Mouse (Mus musculus): Measurements from ENCODE around the gene Selenoi. TPM values are rescaled to one million over a fixed set of nuclear protein-coding genes. Genes with fewer than 3 reads are reported as not detected.

Selenoi gene
- polyA plus RNA-seq, 1 experiment from 2014 or later: 19.9 TPM

GRCm38 (mm10) chr5:30270571-30271190 lies 38.3 kb downstream of the Selenoi start:
- Histone ChIP-seq H3K4me3 (ENCODE audit: low read depth, low read length) (no peak overlapping the region), H3K4me2 (ENCODE audit: low read depth, low read length) (no peak overlapping the region), H3K27ac (replicated peaks; ENCODE audit: low read depth, low read length) (no peak overlapping the region), H3K4me1 (ENCODE audit: control insufficient read depth, insufficient read depth, low read length) (no peaks in the 10 kb centered on the region), H3K9ac (replicated peaks; ENCODE audit: low read length) (no peak overlapping the region), H3K27me3 (ENCODE audit: control insufficient read depth, insufficient read depth, low read length) (no peaks in the 10 kb centered on the region), H3K36me3 (replicated peaks; ENCODE audit: control insufficient read depth, insufficient read depth, low read depth, low read length) (no peaks in the 10 kb centered on the region; the same call in 1 of the 2 replicates), H3K9me3 (replicated peaks; ENCODE audit: control insufficient read depth, low read length) (no peaks in the 10 kb centered on the region)
- 83% methylated on average over 11 of the region's 11 CpGs for WGBS
- no peak for ATAC-seq (replicated peaks; ENCODE audit: insufficient number of reproducible peaks, low FRiP score, low TSS enrichment, low read depth)
- no peak for DNase-seq (ENCODE audit: low spot score)

- no peaks in the 10 kb centered on the region for H3K9me3 ChIP-seq (replicated peaks; ENCODE audit: control insufficient read depth, low read length)
- DNase-seq (ENCODE audit: low spot score) (no peak), ATAC-seq (replicated peaks; ENCODE audit: insufficient number of reproducible peaks, low FRiP score, low TSS enrichment, low read depth) (no peak)
- H3K4me3 ChIP-seq (ENCODE audit: low read depth, low read length): no peak overlapping the region
- WGBS: 89% methylated on average over 11 of the region's 11 CpGs
- H3K36me3 ChIP-seq (replicated peaks; ENCODE audit: control insufficient read depth, insufficient read depth, low read depth, low read length): no peaks in the 10 kb centered on the region
- no peak overlapping the region for H3K9ac ChIP-seq (replicated peaks; ENCODE audit: low read length)
- no peak overlapping the region for H3K4me2 ChIP-seq (ENCODE audit: low read depth, low read length)
- H3K4me1 ChIP-seq (ENCODE audit: control insufficient read depth, insufficient read depth, low read length): no peaks in the 10 kb centered on the region
- H3K27ac ChIP-seq (replicated peaks; ENCODE audit: low read depth, low read length): no peak overlapping the region
- no peaks in the 10 kb centered on the region for H3K27me3 ChIP-seq (ENCODE audit: control insufficient read depth, insufficient read depth, low read length)
These were observed 39.4 kb downstream of the Selenoi start for GRCm38 (mm10) chr5:30271599-30272281.

- Histone ChIP-seq H3K4me1 (ENCODE audit: control insufficient read depth, insufficient read depth, low read length) (no peaks in the 10 kb centered on the region; the same call in 1 of the 2 replicates), H3K27me3 (ENCODE audit: control insufficient read depth, insufficient read depth, low read length) (no peaks in the 10 kb centered on the region), H3K4me2 (ENCODE audit: low read depth, low read length) (no peak overlapping the region), H3K4me3 (ENCODE audit: low read depth, low read length) (no peak overlapping the region), H3K36me3 (replicated peaks; ENCODE audit: control insufficient read depth, insufficient read depth, low read depth, low read length) (no peaks in the 10 kb centered on the region), H3K27ac (replicated peaks; ENCODE audit: low read depth, low read length) (no peak overlapping the region), H3K9me3 (replicated peaks; ENCODE audit: control insufficient read depth, low read length) (no peaks in the 10 kb centered on the region), H3K9ac (replicated peaks; ENCODE audit: low read length) (no peak overlapping the region)
- 87% methylated on average over 2 of the region's 2 CpGs for WGBS
- ATAC-seq (replicated peaks; ENCODE audit: insufficient number of reproducible peaks, low FRiP score, low TSS enrichment, low read depth): no peak
- no peak for DNase-seq (ENCODE audit: low spot score)
These were observed 44.0 kb downstream of the Selenoi start for GRCm38 (mm10) chr5:30276361-30276760.

GRCm38 (mm10) chr5:30278952-30279351 lies 46.6 kb downstream of the Selenoi start:
- no peak overlapping the region for H3K27ac ChIP-seq (replicated peaks; ENCODE audit: low read depth, low read length)
- DNase-seq (ENCODE audit: low spot score): no peak
- H3K27me3 ChIP-seq (ENCODE audit: control insufficient read depth, insufficient read depth, low read length): no peaks in the 10 kb centered on the region
- no peaks in the 10 kb centered on the region for H3K36me3 ChIP-seq (replicated peaks; ENCODE audit: control insufficient read depth, insufficient read depth, low read depth, low read length)
- H3K4me2 ChIP-seq (ENCODE audit: low read depth, low read length): no peak overlapping the region
- H3K9ac ChIP-seq (replicated peaks; ENCODE audit: low read length): no peak overlapping the region
- H3K9me3 ChIP-seq (replicated peaks; ENCODE audit: control insufficient read depth, low read length): no peaks in the 10 kb centered on the region
- no peak for ATAC-seq (replicated peaks; ENCODE audit: insufficient number of reproducible peaks, low FRiP score, low TSS enrichment, low read depth)
- H3K4me1 ChIP-seq (ENCODE audit: control insufficient read depth, insufficient read depth, low read length): no peaks in the 10 kb centered on the region; the same call in 1 of the 2 replicates
- WGBS: 76% methylated on average over 3 of the region's 3 CpGs
- no peak overlapping the region for H3K4me3 ChIP-seq (ENCODE audit: low read depth, low read length)

GRCm38 (mm10) chr5:30279446-30279845 lies 47.1 kb downstream of the Selenoi start:
- no peak overlapping the region for H3K27ac ChIP-seq (replicated peaks; ENCODE audit: low read depth, low read length)
- no peak overlapping the region for H3K4me2 ChIP-seq (ENCODE audit: low read depth, low read length)
- no peaks in the 10 kb centered on the region for H3K27me3 ChIP-seq (ENCODE audit: control insufficient read depth, insufficient read depth, low read length)
- WGBS: 95% methylated on average over 4 of the region's 4 CpGs
- ATAC-seq (replicated peaks; ENCODE audit: insufficient number of reproducible peaks, low FRiP score, low TSS enrichment, low read depth) (no peak), DNase-seq (ENCODE audit: low spot score) (no peak)
- H3K36me3 ChIP-seq (replicated peaks; ENCODE audit: control insufficient read depth, insufficient read depth, low read depth, low read length): no peaks in the 10 kb centered on the region
- no peaks in the 10 kb centered on the region for H3K9me3 ChIP-seq (replicated peaks; ENCODE audit: control insufficient read depth, low read length)
- H3K4me3 ChIP-seq (ENCODE audit: low read depth, low read length): no peak overlapping the region
- H3K9ac ChIP-seq (replicated peaks; ENCODE audit: low read length): no peak overlapping the region
- H3K4me1 ChIP-seq (ENCODE audit: control insufficient read depth, insufficient read depth, low read length): no peaks in the 10 kb centered on the region; the same call in 1 of the 2 replicates

- Histone ChIP-seq H3K9me3 (replicated peaks; ENCODE audit: control insufficient read depth, low read length) (no peaks in the 10 kb centered on the region), H3K4me3 (ENCODE audit: low read depth, low read length) (peak overlapping the region; percentile 35), H3K9ac (replicated peaks; ENCODE audit: low read length) (no peak overlapping the region), H3K4me1 (ENCODE audit: control insufficient read depth, insufficient read depth, low read length) (no peaks in the 10 kb centered on the region; the same call in 1 of the 2 replicates), H3K27ac (replicated peaks; ENCODE audit: low read depth, low read length) (no peak overlapping the region), H3K27me3 (ENCODE audit: control insufficient read depth, insufficient read depth, low read length) (no peaks in the 10 kb centered on the region), H3K36me3 (replicated peaks; ENCODE audit: control insufficient read depth, insufficient read depth, low read depth, low read length) (no peaks in the 10 kb centered on the region), H3K4me2 (ENCODE audit: low read depth, low read length) (peak overlapping the region; percentile 61)
- ATAC-seq (replicated peaks; ENCODE audit: insufficient number of reproducible peaks, low FRiP score, low TSS enrichment, low read depth): no peak
- 45% methylated on average over 9 of the region's 9 CpGs for WGBS
- DNase-seq (ENCODE audit: low spot score): no peak
These were observed 48.5 kb downstream of the Selenoi start for GRCm38 (mm10) chr5:30280864-30281263.

GRCm38 (mm10) chr5:30281291-30281732 lies 48.9 kb downstream of the Selenoi start, which contains the start of gene Drc1:
TSS of gene Drc1 (plus strand) at chr5:30281388.
- H3K9me3 ChIP-seq (replicated peaks; ENCODE audit: control insufficient read depth, low read length): no peaks in the 10 kb centered on the region
- H3K27ac ChIP-seq (replicated peaks; ENCODE audit: low read depth, low read length): no peak within 1 kb of the TSS
- peak within 1 kb of the TSS; percentile 35 for H3K4me3 ChIP-seq (ENCODE audit: low read depth, low read length)
- H3K4me1 ChIP-seq (ENCODE audit: control insufficient read depth, insufficient read depth, low read length): no peaks in the 10 kb centered on the region; the same call in 1 of the 2 replicates
- WGBS: 4% methylated on average over 25 of the region's 26 CpGs
- H3K27me3 ChIP-seq (ENCODE audit: control insufficient read depth, insufficient read depth, low read length): no peaks in the 10 kb centered on the region
- peak within 1 kb of the TSS; percentile 61 for H3K4me2 ChIP-seq (ENCODE audit: low read depth, low read length)
- H3K9ac ChIP-seq (replicated peaks; ENCODE audit: low read length): peak within 1 kb of the TSS; percentile 43
- peak; percentile 76 for DNase-seq (ENCODE audit: low spot score)
- ATAC-seq (replicated peaks; ENCODE audit: insufficient number of reproducible peaks, low FRiP score, low TSS enrichment, low read depth): peak; percentile 56
- H3K36me3 ChIP-seq (replicated peaks; ENCODE audit: control insufficient read depth, insufficient read depth, low read depth, low read length): no peaks in the 10 kb centered on the region

Data from embryonic facial prominence, embryonic 11.5 days (tissue).